Mouse (Mus musculus) forebrain, embryonic 11.5 days (tissue): Measurements from ENCODE around the gene Mab21l3. TPM values are rescaled to one million over a fixed set of nuclear protein-coding genes. Genes with fewer than 3 reads are reported as not detected.

Experiments
- ATAC-seq: fragments of 200-750 bp; cut with Nextera tagmentation; replicated peaks from 2 replicates; pipeline ENCODE4 v1.8.0; 2017; ENCODE audit warnings: moderate TSS enrichment; ENCODE audit not compliant: low FRiP score
- DNase-seq: peaks from one replicate; pipeline ENCODE4 v3.0.0-alpha.2; 2017; ENCODE audit warnings: low spot score
- H3K27ac ChIP-seq: fragments of 300-500 bp; sonication (generic); 2 replicates; pipeline ENCODE4 v1.5.1; 2014; ENCODE audit warnings: low read depth, low read length
- H3K27me3 ChIP-seq: fragments of 300-500 bp; sonication (generic); 2 replicates; pipeline ENCODE4 v1.6.1; 2014; ENCODE audit warnings: mild to moderate bottlenecking, low read length, mixed read lengths; ENCODE audit not compliant: control insufficient read depth, insufficient read depth
- H3K36me3 ChIP-seq: fragments of 300-500 bp; sonication (generic); 2 replicates; pipeline ENCODE4 v1.6.1; 2014; ENCODE audit warnings: mild to moderate bottlenecking, low read length, moderate library complexity, mixed read lengths; ENCODE audit not compliant: control insufficient read depth, insufficient read depth
- H3K4me1 ChIP-seq: fragments of 300-500 bp; sonication (generic); replicated peaks from 2 replicates; pipeline ENCODE4 v1.6.1; 2014; ENCODE audit warnings: low read length, mixed read lengths; ENCODE audit not compliant: control insufficient read depth, insufficient read depth
- H3K4me2 ChIP-seq: fragments of 300-500 bp; sonication (generic); 2 replicates; pipeline ENCODE4 v1.6.1; 2014; ENCODE audit warnings: low read depth, mild to moderate bottlenecking, low read length, moderate library complexity, mixed read lengths; ENCODE audit not compliant: severe bottlenecking
- H3K4me3 ChIP-seq: fragments of 300-500 bp; sonication (generic); 2 replicates; pipeline ENCODE4 v1.5.1; 2014; ENCODE audit warnings: low read depth, low read length
- H3K9ac ChIP-seq: fragments of 300-500 bp; sonication (generic); 2 replicates; pipeline ENCODE4 v1.6.1; 2014; ENCODE audit warnings: low read length
- H3K9me3 ChIP-seq: fragments of 300-500 bp; sonication (generic); 2 replicates; pipeline ENCODE4 v1.6.1; 2016; ENCODE audit warnings: low read length, mixed read lengths; ENCODE audit not compliant: control insufficient read depth
- WGBS: fragments of 180-500 bp; shearing (Covaris S2); extraction: QIAGEN DNeasy Blood & Tissue Kit; methylation state at CpG from one replicate; pipeline ENCODE4 v1.1.7; 2014; 5-methylcytosine and 5-hydroxymethylcytosine counted together
- polyA plus RNA-seq: library from polyadenylated mRNA; unstranded; fragments of >200 nt; fragmentation: Nextera tagmentation; extraction: Ambion mirVana; gene quantifications from 2 replicates; pipeline ENCODE4 v1.2.1, GENCODE M21; 2014

Gene Mab21l3
- polyA plus RNA-seq, 1 experiment from 2014 or later: 0.92 TPM

DNA sequence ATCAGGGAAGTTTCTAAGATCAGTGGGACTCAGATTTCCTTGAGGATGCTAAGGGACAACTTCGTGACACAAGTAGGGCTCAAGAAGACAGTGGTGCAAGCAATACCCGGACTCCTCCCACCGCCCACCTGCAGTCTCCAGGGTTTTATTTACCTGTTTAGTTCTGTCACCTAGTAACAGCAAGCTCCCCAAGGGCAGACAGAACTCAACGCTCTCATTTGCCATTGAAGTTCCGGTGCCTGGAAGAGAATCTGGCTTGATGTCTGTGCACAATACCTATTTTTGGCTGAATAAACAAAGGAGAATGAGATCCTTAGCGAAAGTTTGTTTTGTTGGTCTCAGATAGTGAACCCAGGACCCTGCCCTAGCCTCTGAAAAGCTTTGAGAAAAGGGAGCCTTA, 45.0 kb downstream of the Mab21l3 start:
- H3K9ac ChIP-seq: no peak overlapping the region

DNA sequence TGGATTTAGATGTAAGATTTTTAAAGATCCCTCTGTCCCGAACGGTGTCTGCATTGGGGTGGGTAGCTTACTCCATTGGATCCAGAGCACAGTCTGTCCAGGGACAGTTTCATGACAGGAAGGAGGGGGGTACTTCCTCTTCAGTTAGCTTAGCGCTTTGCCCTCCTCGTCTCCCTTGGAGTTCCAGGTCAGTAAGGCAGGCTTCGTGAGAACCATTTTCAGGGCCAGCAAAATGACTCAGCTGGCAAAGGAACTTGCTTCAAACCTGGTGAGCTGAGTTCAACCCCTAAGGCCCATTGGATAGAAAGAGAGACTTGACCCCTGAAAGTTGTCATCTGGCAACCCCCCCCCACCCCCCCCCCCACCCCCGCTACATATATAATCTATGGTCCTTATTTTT, 46.0 kb downstream of the Mab21l3 start:
- Histone ChIP-seq H3K9me3 (no peaks in the 10 kb centered on the region), H3K27ac (no peak overlapping the region), H3K9ac (no peak overlapping the region), H3K4me2 (no peak overlapping the region), H3K27me3 (no peaks in the 10 kb centered on the region), H3K36me3 (no peaks in the 10 kb centered on the region), H3K4me3 (no peak overlapping the region), H3K4me1 (peaks cover 9% of the 10 kb centered on the region)
- 89% methylated on average over 6 of the region's 6 CpGs for WGBS
- ATAC-seq (no peak), DNase-seq (no peak)

More for the DNA sequence above, 45.0 kb downstream of the Mab21l3 start:
- Histone ChIP-seq H3K4me2 (no peak overlapping the region), H3K27me3 (no peaks in the 10 kb centered on the region), H3K9me3 (no peaks in the 10 kb centered on the region), H3K36me3 (no peaks in the 10 kb centered on the region), H3K4me3 (no peak overlapping the region), H3K27ac (no peak overlapping the region), H3K4me1 (peaks cover 9% of the 10 kb centered on the region)
- 88% methylated on average over 6 of the region's 6 CpGs for WGBS
- DNase-seq (no peak), ATAC-seq (no peak)

- H3K27me3 ChIP-seq: no peaks in the 10 kb centered on the region
- H3K4me3 ChIP-seq: no peak overlapping the region
- no peak overlapping the region for H3K9ac ChIP-seq
- no peak for ATAC-seq
- no peaks in the 10 kb centered on the region for H3K9me3 ChIP-seq
- 88% methylated on average over 11 of the region's 11 CpGs for WGBS
- no peak overlapping the region for H3K27ac ChIP-seq
- peaks cover 10% of the 10 kb centered on the region for H3K4me1 ChIP-seq
- H3K36me3 ChIP-seq: no peaks in the 10 kb centered on the region
- no peak overlapping the region for H3K4me2 ChIP-seq
- no peak for DNase-seq
Measured at GRCm38 (mm10) chr3:101800596-101801018, 48.2 kb downstream of the Mab21l3 start.

DNA sequence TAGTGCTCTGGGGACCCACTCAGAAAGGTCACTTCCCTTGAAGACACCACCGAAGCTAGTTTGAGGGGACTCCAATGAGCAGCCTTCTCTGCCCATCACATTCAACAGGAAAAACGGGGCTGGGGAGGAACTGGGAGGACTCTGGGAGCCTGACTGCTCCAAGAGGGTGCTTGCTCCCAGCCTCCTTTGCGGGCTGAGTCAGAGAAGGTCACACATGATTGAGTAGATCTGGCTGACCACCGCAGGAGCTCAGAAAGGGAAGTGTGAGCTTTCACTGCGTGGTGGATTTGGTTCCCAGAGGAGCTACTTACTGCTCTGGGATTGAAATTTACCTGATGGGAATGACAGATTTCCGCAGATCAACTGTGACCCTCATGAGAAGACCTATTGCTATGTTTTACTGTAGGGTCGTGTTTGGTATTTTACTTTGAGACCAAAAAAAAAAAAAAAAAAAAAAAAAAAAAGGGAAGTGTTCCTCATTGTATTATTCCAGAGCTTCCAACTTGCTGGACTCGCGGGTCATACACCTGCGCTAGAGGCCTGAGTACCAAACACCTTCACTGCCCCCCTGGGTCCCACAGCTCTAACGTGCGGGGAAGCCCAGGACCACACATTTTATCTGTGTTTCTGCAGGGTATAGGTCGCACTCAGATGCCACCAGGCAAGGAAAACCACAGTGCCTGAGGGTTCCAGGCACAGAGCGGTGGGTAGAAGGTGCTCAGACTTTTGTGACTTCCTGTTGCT, 48.7 kb downstream of the Mab21l3 start:
- no peak for ATAC-seq
- WGBS: 84% methylated on average over 14 of the region's 14 CpGs
- Histone ChIP-seq H3K36me3 (no peaks in the 10 kb centered on the region), H3K4me1 (peaks cover 4% of the 10 kb centered on the region; the same call in 1 of the 2 replicates), H3K4me3 (no peak overlapping the region), H3K27ac (no peak overlapping the region), H3K9me3 (no peaks in the 10 kb centered on the region), H3K4me2 (no peak overlapping the region), H3K9ac (no peak overlapping the region), H3K27me3 (no peaks in the 10 kb centered on the region)
- DNase-seq: no peak

- ATAC-seq (no peak), DNase-seq (no peak)
- Histone ChIP-seq H3K36me3 (no peaks in the 10 kb centered on the region), H3K27me3 (no peaks in the 10 kb centered on the region), H3K27ac (no peak overlapping the region), H3K4me2 (no peak overlapping the region), H3K9ac (no peak overlapping the region), H3K4me1 (peaks cover 4% of the 10 kb centered on the region; the same call in 1 of the 2 replicates), H3K9me3 (no peaks in the 10 kb centered on the region), H3K4me3 (no peak overlapping the region)
- 68% methylated on average over 15 of the region's 15 CpGs for WGBS
Measured at GRCm38 (mm10) chr3:101797830-101798709, 50.7 kb downstream of the Mab21l3 start.

DNA sequence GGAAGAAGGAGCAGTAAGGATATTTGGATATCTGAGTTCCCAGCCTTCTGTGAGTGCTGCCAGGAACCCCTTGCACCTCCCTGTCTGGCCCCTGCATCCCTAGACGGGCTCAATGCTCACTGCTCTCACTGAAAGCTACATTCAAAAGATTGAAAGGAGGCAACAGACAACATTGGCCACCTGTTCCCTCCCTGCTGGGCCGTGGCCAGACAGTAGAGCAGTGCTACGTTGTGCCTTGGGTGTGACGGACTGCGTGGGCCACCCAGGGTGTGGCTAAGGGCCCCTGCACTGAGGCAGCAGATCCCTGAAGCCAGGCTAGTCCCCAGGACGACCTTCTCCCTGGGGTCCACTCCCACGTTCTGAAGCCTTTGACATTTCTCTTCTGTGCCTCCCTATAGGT, 52.5 kb downstream of the Mab21l3 start:
- no peak overlapping the region for H3K4me2 ChIP-seq
- no peak overlapping the region for H3K4me3 ChIP-seq
- 37% methylated on average over 7 of the region's 7 CpGs for WGBS
- DNase-seq (no peak), ATAC-seq (no peak)
- H3K9ac ChIP-seq: no peak overlapping the region
- H3K27ac ChIP-seq: no peak overlapping the region
- H3K27me3 ChIP-seq: no peaks in the 10 kb centered on the region
- H3K4me1 ChIP-seq: peaks cover 4% of the 10 kb centered on the region; the same call in 1 of the 2 replicates
- no peaks in the 10 kb centered on the region for H3K9me3 ChIP-seq
- H3K36me3 ChIP-seq: no peaks in the 10 kb centered on the region

DNA sequence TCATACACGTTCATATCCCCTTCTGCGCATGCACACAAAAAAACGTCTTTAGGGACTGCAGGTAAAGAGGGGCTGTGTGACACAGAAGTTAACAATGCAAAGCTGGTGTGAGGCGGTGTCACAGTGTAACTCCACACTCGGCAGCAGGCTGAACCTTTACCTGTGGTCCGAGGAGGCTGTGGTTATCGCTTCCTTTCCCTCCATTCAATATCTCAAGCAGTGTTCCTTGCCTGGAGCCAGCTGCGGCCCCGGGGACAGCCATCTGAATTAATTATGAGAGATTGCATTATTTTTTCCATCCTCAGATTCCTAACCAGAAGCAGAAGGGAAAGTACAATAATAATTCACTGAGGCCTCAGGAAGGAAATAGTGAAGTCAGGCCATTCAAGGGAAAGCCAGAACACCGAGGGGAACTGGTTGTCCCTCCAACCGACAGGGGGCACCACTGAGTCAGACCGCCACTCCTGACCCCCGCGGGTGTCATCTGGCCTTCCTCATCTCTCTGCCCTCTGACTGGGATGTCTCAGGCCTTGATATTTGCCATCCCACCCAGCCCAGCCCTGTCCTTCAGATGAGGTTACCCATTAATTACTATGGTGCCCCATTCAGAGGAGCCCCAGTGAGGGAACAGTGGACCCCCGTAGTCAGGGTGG, 53.2 kb downstream of the Mab21l3 start:
- H3K9ac ChIP-seq: no peak overlapping the region
- no peaks in the 10 kb centered on the region for H3K27me3 ChIP-seq
- no peak overlapping the region for H3K4me2 ChIP-seq
- no peak overlapping the region for H3K27ac ChIP-seq
- ATAC-seq (no peak), DNase-seq (no peak)
- H3K9me3 ChIP-seq: no peaks in the 10 kb centered on the region
- peaks cover 4% of the 10 kb centered on the region; the same call in 1 of the 2 replicates for H3K4me1 ChIP-seq
- no peaks in the 10 kb centered on the region for H3K36me3 ChIP-seq
- no peak overlapping the region for H3K4me3 ChIP-seq
- WGBS: 85% methylated on average over 15 of the region's 15 CpGs

DNA sequence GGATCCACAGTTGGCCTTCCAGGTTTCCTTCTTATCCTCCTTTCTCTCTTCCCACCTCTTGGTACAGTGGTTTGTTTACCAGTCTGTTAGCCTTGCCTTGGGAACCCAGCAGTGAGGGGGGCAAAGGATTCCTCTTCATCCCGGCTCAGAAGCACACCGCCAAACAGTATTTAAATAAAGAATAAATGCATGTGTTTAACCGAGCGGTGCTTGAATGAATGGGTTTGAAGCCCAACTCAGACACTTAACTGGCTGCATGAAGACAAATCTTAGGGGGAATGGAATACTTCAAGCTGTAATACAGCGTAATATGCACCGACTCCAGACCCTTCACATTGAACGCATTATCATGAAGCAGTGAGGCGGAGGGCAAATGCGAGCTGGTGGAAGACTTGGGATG, 54.1 kb downstream of the Mab21l3 start:
- ATAC-seq: no peak
- H3K36me3 ChIP-seq: no peaks in the 10 kb centered on the region
- DNase-seq: peak; percentile 48
- H3K9ac ChIP-seq: no peak overlapping the region
- H3K9me3 ChIP-seq: no peaks in the 10 kb centered on the region
- no peaks in the 10 kb centered on the region for H3K27me3 ChIP-seq
- H3K4me2 ChIP-seq: no peak overlapping the region
- WGBS: 73% methylated on average over 9 of the region's 9 CpGs
- H3K4me3 ChIP-seq: no peak overlapping the region
- peaks cover 4% of the 10 kb centered on the region; the same call in 1 of the 2 replicates for H3K4me1 ChIP-seq
- H3K27ac ChIP-seq: no peak overlapping the region
